Mouse (Mus musculus) intestine, embryonic 15.5 days (tissue): ENCODE measurements at regions not wholly inside any gene's neighbourhood (a gene's known extent, or its start where the extent isn't known, plus 50 kb on each side); places are given as distances from the start of the nearest gene placed in this dataset.

Experiments
- ATAC-seq: fragments of 200-750 bp; cut with Nextera tagmentation; 2 replicates; pipeline ENCODE4 v1.8.0; 2017; ENCODE audit warnings: moderate TSS enrichment, moderate library complexity
- H3K27ac ChIP-seq: fragments of 300-500 bp; sonication (generic); 2 replicates; pipeline ENCODE4 v1.5.1; 2015; ENCODE audit warnings: mild to moderate bottlenecking, inconsistent platforms
- H3K27me3 ChIP-seq: fragments of 300-500 bp; sonication (generic); replicated peaks from 2 replicates; pipeline ENCODE4 v1.6.1; 2015; ENCODE audit warnings: inconsistent platforms
- H3K36me3 ChIP-seq: fragments of 300-500 bp; sonication (generic); 2 replicates; pipeline ENCODE4 v1.6.1; 2015; ENCODE audit warnings: inconsistent platforms
- H3K4me1 ChIP-seq: fragments of 300-500 bp; sonication (generic); replicated peaks from 2 replicates; pipeline ENCODE4 v1.6.1; 2015; ENCODE audit warnings: inconsistent platforms
- H3K4me2 ChIP-seq: fragments of 300-500 bp; sonication (generic); replicated peaks from 2 replicates; pipeline ENCODE4 v1.6.1; 2015; ENCODE audit warnings: mild to moderate bottlenecking, inconsistent platforms
- H3K4me3 ChIP-seq: fragments of 300-500 bp; sonication (generic); replicated peaks from 2 replicates; pipeline ENCODE4 v1.5.1; 2015; ENCODE audit warnings: inconsistent platforms
- H3K9ac ChIP-seq: fragments of 300-500 bp; sonication (generic); 2 replicates; pipeline ENCODE4 v1.6.1; 2015; ENCODE audit warnings: inconsistent platforms
- H3K9me3 ChIP-seq: fragments of 300-500 bp; sonication (generic); 2 replicates; pipeline ENCODE4 v1.6.1; 2016; ENCODE audit warnings: inconsistent platforms
- WGBS: fragments of 180-500 bp; shearing (Covaris S2); methylation state at CpG from one replicate; pipeline ENCODE4 v1.1.7; 2015; 5-methylcytosine and 5-hydroxymethylcytosine counted together

GRCm38 (mm10) chr19:14353151-14353550, 244.7 kb downstream of the Tle4 start:
- Histone ChIP-seq H3K9me3 (no peaks in the 10 kb centered on the region), H3K4me1 (no peaks in the 10 kb centered on the region), H3K27ac (no peak overlapping the region), H3K9ac (no peak overlapping the region), H3K4me2 (no peak overlapping the region), H3K27me3 (no peaks in the 10 kb centered on the region), H3K36me3 (no peaks in the 10 kb centered on the region), H3K4me3 (no peak overlapping the region)
- ATAC-seq = no peak
- 64% methylated on average over 4 of the region's 4 CpGs for WGBS

GRCm38 (mm10) chr19:14355128-14355527, 242.7 kb downstream of the Tle4 start:
- Histone ChIP-seq H3K4me3 (no peak overlapping the region), H3K36me3 (no peaks in the 10 kb centered on the region), H3K9me3 (no peaks in the 10 kb centered on the region), H3K27me3 (no peaks in the 10 kb centered on the region), H3K4me1 (no peaks in the 10 kb centered on the region), H3K9ac (no peak overlapping the region), H3K27ac (no peak overlapping the region), H3K4me2 (no peak overlapping the region)
- 78% methylated on average over 2 of the region's 2 CpGs for WGBS
- no peak for ATAC-seq

DNA sequence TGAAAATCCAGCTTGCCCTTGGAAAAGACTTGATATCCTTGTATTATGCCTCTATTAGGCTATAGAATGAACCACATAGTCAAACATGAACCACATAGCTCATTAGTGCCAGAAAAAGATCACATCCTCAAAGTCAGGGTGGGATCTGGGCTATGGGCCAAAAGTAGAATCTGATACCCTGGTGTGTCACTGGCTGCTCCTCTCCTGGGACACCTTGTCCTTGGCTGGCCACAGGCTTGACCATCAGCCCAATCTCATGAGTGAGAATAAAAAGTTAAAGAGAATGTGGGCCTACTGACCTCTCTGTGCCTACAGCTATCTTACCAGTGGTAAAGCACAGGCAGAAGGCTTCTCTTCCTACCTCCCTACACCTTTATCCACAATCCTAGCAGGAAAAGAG, 241.9 kb downstream of the Tle4 start:
- no peak overlapping the region for H3K27ac ChIP-seq
- no peak overlapping the region for H3K4me3 ChIP-seq
- no peaks in the 10 kb centered on the region for H3K4me1 ChIP-seq
- H3K9ac ChIP-seq = no peak overlapping the region
- ATAC-seq = no peak
- H3K27me3 ChIP-seq = no peaks in the 10 kb centered on the region
- H3K9me3 ChIP-seq = no peaks in the 10 kb centered on the region
- H3K36me3 ChIP-seq = no peaks in the 10 kb centered on the region
- no peak overlapping the region for H3K4me2 ChIP-seq

DNA sequence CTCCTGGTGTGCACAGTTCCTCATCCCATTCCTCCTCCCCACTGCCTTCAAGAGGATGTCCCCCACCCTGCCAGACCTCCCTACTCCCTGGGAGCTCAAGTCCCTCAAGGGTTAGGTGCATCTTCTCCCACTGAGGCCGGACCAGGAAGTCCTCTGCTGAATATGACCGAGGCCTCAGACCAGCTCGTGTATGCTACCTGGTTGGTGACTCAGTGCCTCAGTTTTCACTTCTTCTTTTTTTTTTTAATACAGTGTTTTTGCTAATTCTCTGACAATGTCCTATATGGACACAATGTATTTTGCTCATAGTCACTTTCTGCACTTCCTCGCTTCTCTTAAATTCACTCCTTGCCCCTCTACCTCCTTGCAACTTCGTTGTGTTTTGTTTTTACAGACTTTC, 237.2 kb downstream of the Tle4 start:
- no peaks in the 10 kb centered on the region for H3K36me3 ChIP-seq
- H3K4me3 ChIP-seq = no peak overlapping the region
- no peaks in the 10 kb centered on the region for H3K9me3 ChIP-seq
- no peak for ATAC-seq
- 86% methylated on average over 5 of the region's 5 CpGs for WGBS
- no peaks in the 10 kb centered on the region for H3K27me3 ChIP-seq
- H3K27ac ChIP-seq = no peak overlapping the region
- no peak overlapping the region for H3K9ac ChIP-seq
- no peaks in the 10 kb centered on the region for H3K4me1 ChIP-seq
- H3K4me2 ChIP-seq = no peak overlapping the region

GRCm38 (mm10) chr19:14369098-14369604, 228.7 kb downstream of the Tle4 start:
- no peaks in the 10 kb centered on the region for H3K9me3 ChIP-seq
- H3K4me3 ChIP-seq = no peak overlapping the region
- ATAC-seq = no peak
- H3K36me3 ChIP-seq = no peaks in the 10 kb centered on the region
- H3K9ac ChIP-seq = no peak overlapping the region
- 86% methylated on average over 12 of the region's 12 CpGs for WGBS
- no peak overlapping the region for H3K4me2 ChIP-seq
- no peak overlapping the region for H3K27ac ChIP-seq
- H3K27me3 ChIP-seq = no peaks in the 10 kb centered on the region
- H3K4me1 ChIP-seq = no peaks in the 10 kb centered on the region

DNA sequence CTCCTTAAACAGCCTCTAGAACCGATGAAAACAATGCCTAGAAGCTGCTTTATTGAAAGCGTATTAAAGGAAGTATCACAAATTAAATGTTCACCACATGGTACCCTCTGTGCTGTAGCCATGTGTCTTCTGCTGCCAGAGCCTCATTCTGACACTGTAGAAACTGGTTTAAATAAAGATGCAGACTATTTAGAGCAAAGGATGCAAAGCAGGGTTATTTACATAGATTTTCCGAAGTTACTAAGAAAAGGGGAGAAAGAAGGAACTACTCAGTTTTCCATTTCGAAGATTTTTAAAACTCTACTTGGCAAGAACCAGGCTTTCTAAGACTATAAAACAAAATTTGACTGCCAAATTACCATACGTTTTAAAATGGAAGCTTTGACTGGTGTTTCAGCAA, 226.5 kb downstream of the Tle4 start:
- no peaks in the 10 kb centered on the region for H3K4me1 ChIP-seq
- 87% methylated on average over 5 of the region's 5 CpGs for WGBS
- no peaks in the 10 kb centered on the region for H3K27me3 ChIP-seq
- H3K4me3 ChIP-seq = no peak overlapping the region
- H3K36me3 ChIP-seq = no peaks in the 10 kb centered on the region
- H3K27ac ChIP-seq = no peak overlapping the region
- no peak overlapping the region for H3K9ac ChIP-seq
- H3K4me2 ChIP-seq = no peak overlapping the region
- no peak for ATAC-seq
- H3K9me3 ChIP-seq = no peaks in the 10 kb centered on the region

DNA sequence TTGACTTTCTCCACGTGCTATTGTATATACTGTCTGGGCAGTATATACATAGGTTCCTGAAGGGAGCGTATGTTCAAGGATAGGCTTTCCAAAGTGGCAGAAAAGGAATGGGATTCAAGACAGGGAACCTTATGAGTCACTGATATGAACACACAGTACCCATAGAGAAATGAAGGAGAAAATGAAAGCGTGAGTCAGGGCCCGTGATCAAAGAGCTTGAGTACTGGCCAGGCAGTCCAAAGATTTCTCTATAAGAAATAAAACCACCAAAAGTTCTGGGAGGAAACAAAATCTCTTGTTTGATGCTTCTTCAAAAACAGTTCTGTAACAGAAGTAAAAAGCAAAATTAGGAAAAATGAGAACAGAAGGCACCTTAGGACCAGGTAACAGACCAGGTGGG, 223.9 kb downstream of the Tle4 start:
- Histone ChIP-seq H3K36me3 (no peaks in the 10 kb centered on the region), H3K27me3 (no peaks in the 10 kb centered on the region), H3K9me3 (no peaks in the 10 kb centered on the region), H3K27ac (no peak overlapping the region), H3K4me1 (no peaks in the 10 kb centered on the region), H3K9ac (no peak overlapping the region), H3K4me2 (no peak overlapping the region), H3K4me3 (no peak overlapping the region)
- ATAC-seq = no peak
- WGBS = 83% methylated on average over 4 of the region's 4 CpGs

GRCm38 (mm10) chr19:14380898-14381297, 217.0 kb downstream of the Tle4 start:
- Histone ChIP-seq H3K36me3 (no peaks in the 10 kb centered on the region), H3K4me3 (no peak overlapping the region), H3K4me2 (no peak overlapping the region), H3K4me1 (no peaks in the 10 kb centered on the region), H3K9ac (no peak overlapping the region), H3K9me3 (no peaks in the 10 kb centered on the region), H3K27ac (no peak overlapping the region), H3K27me3 (no peaks in the 10 kb centered on the region)
- no peak for ATAC-seq

DNA sequence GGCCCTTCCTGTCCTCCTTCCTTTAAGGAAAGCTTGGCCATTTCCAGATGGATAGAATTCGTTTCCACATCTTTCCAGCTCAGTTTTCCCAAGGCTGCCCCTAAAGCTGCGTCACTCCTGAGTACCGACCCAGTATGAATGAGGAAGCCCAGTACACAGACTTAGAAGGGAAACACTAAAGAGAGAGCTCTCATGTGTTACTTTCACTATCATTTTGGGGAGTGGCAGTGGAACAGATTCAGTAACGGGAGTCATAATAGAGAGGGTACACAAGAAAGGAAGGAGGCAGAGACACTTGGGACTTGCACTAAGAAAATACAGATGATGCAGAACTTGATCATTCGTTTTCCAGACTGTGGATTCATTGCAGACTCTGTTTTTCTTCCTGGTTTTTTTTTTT, 210.1 kb downstream of the Tle4 start:
- ATAC-seq = no peak

DNA sequence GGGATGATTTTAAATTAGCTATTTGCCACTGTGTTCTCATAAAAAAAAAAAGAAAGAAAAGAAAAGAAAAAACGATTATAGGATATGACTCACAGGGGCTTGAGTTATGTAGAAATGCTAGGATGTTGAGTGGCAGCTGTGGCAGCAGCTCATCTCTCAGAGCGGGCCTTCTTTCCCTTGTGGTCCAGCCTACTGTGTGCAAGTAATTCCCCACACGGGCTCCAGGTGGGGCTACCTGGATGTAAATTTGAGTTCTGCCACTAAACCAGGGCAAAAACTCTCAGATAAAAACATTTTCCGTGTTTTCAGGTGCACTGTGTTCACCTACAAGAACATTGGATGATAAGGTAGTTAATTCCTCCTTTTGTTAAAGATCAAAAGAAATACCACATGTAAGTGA, 209.3 kb downstream of the Tle4 start:
- no peak overlapping the region for H3K9ac ChIP-seq
- H3K27ac ChIP-seq = no peak overlapping the region
- no peaks in the 10 kb centered on the region for H3K27me3 ChIP-seq
- no peak overlapping the region for H3K4me2 ChIP-seq
- H3K4me1 ChIP-seq = no peaks in the 10 kb centered on the region
- ATAC-seq = no peak
- no peaks in the 10 kb centered on the region for H3K36me3 ChIP-seq
- 47% methylated on average over 4 of the region's 4 CpGs for WGBS
- H3K9me3 ChIP-seq = no peaks in the 10 kb centered on the region
- no peak overlapping the region for H3K4me3 ChIP-seq

More for the DNA sequence above, 210.1 kb downstream of the Tle4 start:
- H3K4me1 ChIP-seq = no peaks in the 10 kb centered on the region
- no peak overlapping the region for H3K9ac ChIP-seq
- H3K27me3 ChIP-seq = no peaks in the 10 kb centered on the region
- H3K4me2 ChIP-seq = no peak overlapping the region
- no peaks in the 10 kb centered on the region for H3K36me3 ChIP-seq
- H3K27ac ChIP-seq = no peak overlapping the region
- no peaks in the 10 kb centered on the region for H3K9me3 ChIP-seq
- WGBS = 72% methylated on average over 5 of the region's 5 CpGs
- H3K4me3 ChIP-seq = no peak overlapping the region

GRCm38 (mm10) chr19:14389881-14390837, 207.7 kb downstream of the Tle4 start:
- no peaks in the 10 kb centered on the region for H3K27me3 ChIP-seq
- 62% methylated on average over 6 of the region's 6 CpGs for WGBS
- no peak overlapping the region for H3K4me3 ChIP-seq
- no peak overlapping the region for H3K27ac ChIP-seq
- H3K4me1 ChIP-seq = no peaks in the 10 kb centered on the region
- H3K4me2 ChIP-seq = no peak overlapping the region
- H3K9me3 ChIP-seq = no peaks in the 10 kb centered on the region
- no peak overlapping the region for H3K9ac ChIP-seq
- H3K36me3 ChIP-seq = no peaks in the 10 kb centered on the region
- ATAC-seq = no peak

DNA sequence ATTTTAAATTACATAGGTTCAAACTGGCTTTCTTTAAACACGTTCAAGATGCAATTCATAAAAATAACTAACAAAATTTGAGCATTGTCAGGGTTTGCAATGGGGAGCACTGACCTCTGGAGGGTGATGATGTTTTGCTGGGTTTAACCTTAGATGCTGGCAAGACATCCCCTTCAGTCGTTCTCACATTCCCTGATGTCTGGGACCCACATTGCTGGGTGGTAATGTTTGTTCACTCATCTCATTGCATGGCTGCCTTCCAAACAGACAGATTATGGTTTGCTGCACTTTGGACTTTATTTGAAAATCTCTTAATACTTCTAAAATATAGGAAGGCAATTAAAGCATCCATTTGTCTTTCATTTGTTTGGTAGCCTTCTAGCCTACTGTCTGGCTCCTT, 206.9 kb downstream of the Tle4 start:
- no peaks in the 10 kb centered on the region for H3K9me3 ChIP-seq
- no peaks in the 10 kb centered on the region for H3K27me3 ChIP-seq
- no peak overlapping the region for H3K4me2 ChIP-seq
- H3K27ac ChIP-seq = no peak overlapping the region
- ATAC-seq = no peak
- H3K36me3 ChIP-seq = no peaks in the 10 kb centered on the region
- H3K4me3 ChIP-seq = no peak overlapping the region
- WGBS = 55% methylated on average over 2 of the region's 2 CpGs
- H3K4me1 ChIP-seq = no peaks in the 10 kb centered on the region
- no peak overlapping the region for H3K9ac ChIP-seq
